Mouse (Mus musculus) kidney, embryonic 15.5 days (tissue): ENCODE measurements around the gene Mink1. TPM values are rescaled to one million over a fixed set of nuclear protein-coding genes. Genes with fewer than 3 reads are reported as not detected.
A peak's percentile ranks its signal among the peaks of the same experiment; 100 is the strongest.

Source experiments
- ATAC-seq: fragments of 200-750 bp; cut with Nextera tagmentation; replicated peaks from 2 replicates; pipeline ENCODE4 v1.8.0; 2017; ENCODE audit warnings: moderate TSS enrichment; ENCODE audit not compliant: low FRiP score
- H3K27ac ChIP-seq: fragments of 300-500 bp; sonication (generic); 2 replicates; pipeline ENCODE4 v1.5.1; 2015; ENCODE audit warnings: mild to moderate bottlenecking, inconsistent platforms
- H3K27me3 ChIP-seq: fragments of 300-500 bp; sonication (generic); 2 replicates; pipeline ENCODE4 v1.6.1; 2015; ENCODE audit warnings: inconsistent platforms
- H3K36me3 ChIP-seq: fragments of 300-500 bp; sonication (generic); 2 replicates; pipeline ENCODE4 v1.6.1; 2015; ENCODE audit warnings: inconsistent platforms
- H3K4me1 ChIP-seq: fragments of 300-500 bp; sonication (generic); 2 replicates; pipeline ENCODE4 v1.6.1; 2015; ENCODE audit warnings: inconsistent platforms
- H3K4me2 ChIP-seq: fragments of 300-500 bp; sonication (generic); 2 replicates; pipeline ENCODE4 v1.6.1; 2015; ENCODE audit warnings: moderate library complexity, mild to moderate bottlenecking, inconsistent platforms
- H3K4me3 ChIP-seq: fragments of 300-500 bp; sonication (generic); replicated peaks from 2 replicates; pipeline ENCODE4 v1.5.1; 2015; ENCODE audit warnings: mild to moderate bottlenecking, inconsistent platforms
- H3K9ac ChIP-seq: fragments of 300-500 bp; sonication (generic); 2 replicates; pipeline ENCODE4 v1.6.1; 2015; ENCODE audit warnings: mild to moderate bottlenecking, inconsistent platforms
- H3K9me3 ChIP-seq: fragments of 300-500 bp; sonication (generic); replicated peaks from 2 replicates; pipeline ENCODE4 v1.6.1; 2016; ENCODE audit warnings: inconsistent platforms
- WGBS: fragments of 180-500 bp; shearing (Covaris S2); methylation state at CpG from one replicate; pipeline ENCODE4 v1.1.7; 2015; ENCODE audit warnings: mixed read lengths; 5-methylcytosine and 5-hydroxymethylcytosine counted together
- polyA plus RNA-seq: library from polyadenylated mRNA; unstranded; fragments of >200 nt; fragmentation: Nextera tagmentation; extraction: Ambion mirVana; gene quantifications from 2 replicates; pipeline ENCODE4 v1.2.1, GENCODE M21; 2015

The Mink1 gene
- polyA plus RNA-seq, 1 experiment from 2014 or later: 15.8 TPM

GRCm38 (mm10) chr11:70651391-70651790 is 88.7 kb downstream of the Mink1 start:
- H3K27ac ChIP-seq: no peak overlapping the region
- peaks cover 65% of the 10 kb centered on the region for H3K4me1 ChIP-seq
- no peak for ATAC-seq
- H3K9ac ChIP-seq: no peak overlapping the region
- H3K36me3 ChIP-seq: peaks cover 51% of the 10 kb centered on the region
- peak overlapping the region; percentile 95 for H3K4me2 ChIP-seq
- H3K4me3 ChIP-seq: 0 out of 2 replicates have a peak overlapping the region, but pooled peaks have one; percentile 2
- no peaks in the 10 kb centered on the region for H3K9me3 ChIP-seq
- H3K27me3 ChIP-seq: no peaks in the 10 kb centered on the region
- WGBS: 83% methylated on average over 2 of the region's 2 CpGs

- Histone ChIP-seq H3K27me3 (no peaks in the 10 kb centered on the region), H3K36me3 (peaks cover 51% of the 10 kb centered on the region), H3K4me1 (peaks cover 73% of the 10 kb centered on the region), H3K9ac (peak overlapping the region; percentile 99), H3K4me3 (peak overlapping the region; percentile 100), H3K4me2 (peak overlapping the region; percentile 95), H3K27ac (peak overlapping the region; percentile 99), H3K9me3 (no peaks in the 10 kb centered on the region)
- ATAC-seq: no peak
- WGBS: 47% methylated on average over 12 of the region's 12 CpGs
Measured at GRCm38 (mm10) chr11:70652029-70652883, 89.6 kb downstream of the Mink1 start.

- Histone ChIP-seq H3K4me3 (peak overlapping the region; percentile 100), H3K27me3 (no peaks in the 10 kb centered on the region), H3K27ac (peak overlapping the region; percentile 99), H3K9me3 (no peaks in the 10 kb centered on the region), H3K4me2 (peak overlapping the region; percentile 95), H3K4me1 (peaks cover 76% of the 10 kb centered on the region), H3K9ac (peak overlapping the region; percentile 99), H3K36me3 (peaks cover 51% of the 10 kb centered on the region)
- ATAC-seq: no peak
- WGBS: 33% methylated on average over 6 of the region's 6 CpGs
Measured at GRCm38 (mm10) chr11:70652884-70653344, 90.2 kb downstream of the Mink1 start.

GRCm38 (mm10) chr11:70653345-70654197 is 90.9 kb downstream of the Mink1 start:
- Histone ChIP-seq H3K9me3 (no peaks in the 10 kb centered on the region), H3K4me2 (peak overlapping the region; percentile 95), H3K4me1 (peaks cover 76% of the 10 kb centered on the region), H3K27ac (peak overlapping the region; percentile 99), H3K27me3 (no peaks in the 10 kb centered on the region), H3K4me3 (peak overlapping the region; percentile 100), H3K9ac (peak overlapping the region; percentile 99), H3K36me3 (peaks cover 46% of the 10 kb centered on the region)
- under 1% methylated on average over 63 of the region's 63 CpGs for WGBS
- peak; percentile 54 for ATAC-seq

- H3K9me3 ChIP-seq: no peaks in the 10 kb centered on the region
- peaks cover 41% of the 10 kb centered on the region for H3K36me3 ChIP-seq
- peak within 1 kb of the TSS; percentile 100 for H3K4me3 ChIP-seq
- WGBS: under 1% methylated on average over 61 of the region's 61 CpGs
- H3K4me1 ChIP-seq: peaks cover 72% of the 10 kb centered on the region
- ATAC-seq: peak; percentile 36
- peak within 1 kb of the TSS; percentile 95 for H3K4me2 ChIP-seq
- H3K27ac ChIP-seq: peak within 1 kb of the TSS; percentile 99
- H3K9ac ChIP-seq: peak within 1 kb of the TSS; percentile 99
- no peaks in the 10 kb centered on the region for H3K27me3 ChIP-seq
Measured at GRCm38 (mm10) chr11:70654198-70654922, 91.7 kb downstream of the Mink1 start, which contains the start of gene Pfn1. Gene Pfn1, minus strand, starts transcription at chr11:70654644.

GRCm38 (mm10) chr11:70654923-70655570 is 92.4 kb downstream of the Mink1 start:
- H3K36me3 ChIP-seq: peaks cover 37% of the 10 kb centered on the region
- under 1% methylated on average over 48 of the region's 48 CpGs for WGBS
- H3K27me3 ChIP-seq: no peaks in the 10 kb centered on the region
- H3K4me3 ChIP-seq: peak overlapping the region; percentile 100
- ATAC-seq: peak; percentile 54; the same call in 1 of the 2 replicates
- H3K4me1 ChIP-seq: peaks cover 66% of the 10 kb centered on the region
- peak overlapping the region; percentile 99 for H3K9ac ChIP-seq
- H3K4me2 ChIP-seq: peak overlapping the region; percentile 95
- H3K27ac ChIP-seq: peak overlapping the region; percentile 99
- H3K9me3 ChIP-seq: no peaks in the 10 kb centered on the region

GRCm38 (mm10) chr11:70655571-70656455 is 93.1 kb downstream of the Mink1 start:
- peak; percentile 30 for ATAC-seq
- H3K4me2 ChIP-seq: peak overlapping the region; percentile 95
- H3K9ac ChIP-seq: peak overlapping the region; percentile 99
- peak overlapping the region; percentile 99 for H3K27ac ChIP-seq
- under 1% methylated on average over 61 of the region's 61 CpGs for WGBS
- H3K4me3 ChIP-seq: peak overlapping the region; percentile 100
- H3K36me3 ChIP-seq: peaks cover 37% of the 10 kb centered on the region
- no peaks in the 10 kb centered on the region for H3K9me3 ChIP-seq
- H3K4me1 ChIP-seq: peaks cover 59% of the 10 kb centered on the region
- no peaks in the 10 kb centered on the region for H3K27me3 ChIP-seq

- Histone ChIP-seq H3K27ac (peak overlapping the region; percentile 99), H3K4me2 (peak overlapping the region; percentile 95), H3K27me3 (no peaks in the 10 kb centered on the region), H3K4me1 (peaks cover 53% of the 10 kb centered on the region), H3K9ac (peak overlapping the region; percentile 99), H3K9me3 (no peaks in the 10 kb centered on the region), H3K4me3 (peak overlapping the region; percentile 100), H3K36me3 (peaks cover 36% of the 10 kb centered on the region)
- ATAC-seq: no peak
- 11% methylated on average over 16 of the region's 16 CpGs for WGBS
Measured at GRCm38 (mm10) chr11:70656456-70656927, 93.8 kb downstream of the Mink1 start.

GRCm38 (mm10) chr11:70656964-70657363 is 94.3 kb downstream of the Mink1 start, which contains the start of gene Eno3:
Gene Eno3, plus strand, starts transcription at chr11:70657202.
- H3K4me3 ChIP-seq: peak within 1 kb of the TSS; percentile 100
- H3K9ac ChIP-seq: peak within 1 kb of the TSS; percentile 99
- peak within 1 kb of the TSS; percentile 95 for H3K4me2 ChIP-seq
- peaks cover 49% of the 10 kb centered on the region for H3K4me1 ChIP-seq
- peak within 1 kb of the TSS; percentile 99 for H3K27ac ChIP-seq
- no peak for ATAC-seq
- H3K27me3 ChIP-seq: no peaks in the 10 kb centered on the region
- no peaks in the 10 kb centered on the region for H3K9me3 ChIP-seq
- peaks cover 35% of the 10 kb centered on the region for H3K36me3 ChIP-seq
- 14% methylated on average over 3 of the region's 3 CpGs for WGBS

- no peak for ATAC-seq
- peaks cover 35% of the 10 kb centered on the region for H3K36me3 ChIP-seq
- H3K27me3 ChIP-seq: no peaks in the 10 kb centered on the region
- WGBS: 30% methylated on average over 6 of the region's 6 CpGs
- H3K27ac ChIP-seq: peak overlapping the region; percentile 99; the same call in 1 of the 2 replicates
- peak overlapping the region; percentile 95 for H3K4me2 ChIP-seq
- H3K4me1 ChIP-seq: peaks cover 43% of the 10 kb centered on the region
- H3K9ac ChIP-seq: 0 out of 2 replicates have a peak overlapping the region, but pooled peaks have one; percentile 19
- H3K9me3 ChIP-seq: no peaks in the 10 kb centered on the region
- no peak overlapping the region for H3K4me3 ChIP-seq
Measured at GRCm38 (mm10) chr11:70657573-70657972, 94.9 kb downstream of the Mink1 start.
